Mouse (Mus musculus): Measurements from ENCODE around the gene Med24. TPM values are rescaled to one million over a fixed set of nuclear protein-coding genes. Genes with fewer than 3 reads are reported as not detected.

The Med24 gene
- polyA plus RNA-seq, 1 experiment from 2014 or later, result 62.3 TPM

- 85% methylated on average over 22 of the region's 22 CpGs for WGBS
- Histone ChIP-seq H3K4me1 (replicated peaks) (peaks cover 7% of the 10 kb centered on the region; the same call in 1 of the 2 replicates), H3K36me3 (peaks cover 87% of the 10 kb centered on the region), H3K27me3 (no peaks in the 10 kb centered on the region), H3K9ac (no peak overlapping the region), H3K4me2 (no peak overlapping the region), H3K9me3 (no peaks in the 10 kb centered on the region), H3K27ac (replicated peaks) (peak overlapping the region; percentile 33; the same call in 1 of the 2 replicates), H3K4me3 (no peak overlapping the region)
- ATAC-seq (ENCODE audit: low read depth), result no peak
Observed at GRCm38 (mm10) chr11:98707401-98708281, 21.6 kb downstream of the Med24 start.

GRCm38 (mm10) chr11:98705021-98705420, 24.2 kb downstream of the Med24 start:
- Histone ChIP-seq H3K4me1 (replicated peaks) (peaks cover 7% of the 10 kb centered on the region; the same call in 1 of the 2 replicates), H3K4me3 (no peak overlapping the region), H3K27ac (replicated peaks) (no peak overlapping the region), H3K9ac (no peak overlapping the region), H3K9me3 (no peaks in the 10 kb centered on the region), H3K4me2 (no peak overlapping the region), H3K36me3 (peaks cover 64% of the 10 kb centered on the region), H3K27me3 (peaks cover 12% of the 10 kb centered on the region; the same call in 1 of the 2 replicates)
- ATAC-seq (ENCODE audit: low read depth), result no peak
- WGBS, result 88% methylated on average over 10 of the region's 10 CpGs

DNA sequence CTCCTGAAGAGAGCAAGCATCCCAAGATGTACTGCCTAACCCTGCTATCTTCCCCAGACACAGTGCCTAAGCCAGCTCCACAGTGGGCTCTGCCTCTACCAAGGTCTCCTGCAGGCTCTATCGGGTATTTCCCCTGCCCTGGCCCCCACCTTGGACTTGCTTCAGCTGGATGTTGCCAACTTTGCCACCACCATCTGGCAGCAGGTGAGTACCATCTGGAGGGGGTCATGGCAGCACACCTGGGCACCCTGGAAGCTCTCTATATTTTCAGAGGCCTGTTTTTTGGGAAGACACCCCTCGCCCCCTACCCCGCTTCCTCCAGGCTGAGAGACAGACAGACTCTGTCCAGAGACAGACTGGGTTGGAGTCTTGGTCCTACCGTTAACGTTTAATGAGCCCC, 26.9 kb downstream of the Med24 start:
- Histone ChIP-seq H3K4me3 (no peak overlapping the region), H3K27me3 (peaks cover 12% of the 10 kb centered on the region; the same call in 1 of the 2 replicates), H3K4me1 (replicated peaks) (no peaks in the 10 kb centered on the region; the same call in 1 of the 2 replicates), H3K9me3 (no peaks in the 10 kb centered on the region), H3K36me3 (peaks cover 38% of the 10 kb centered on the region), H3K4me2 (no peak overlapping the region), H3K27ac (replicated peaks) (no peak overlapping the region), H3K9ac (no peak overlapping the region)
- no peak for ATAC-seq (ENCODE audit: low read depth)
- WGBS, result 78% methylated on average over 5 of the region's 5 CpGs

DNA sequence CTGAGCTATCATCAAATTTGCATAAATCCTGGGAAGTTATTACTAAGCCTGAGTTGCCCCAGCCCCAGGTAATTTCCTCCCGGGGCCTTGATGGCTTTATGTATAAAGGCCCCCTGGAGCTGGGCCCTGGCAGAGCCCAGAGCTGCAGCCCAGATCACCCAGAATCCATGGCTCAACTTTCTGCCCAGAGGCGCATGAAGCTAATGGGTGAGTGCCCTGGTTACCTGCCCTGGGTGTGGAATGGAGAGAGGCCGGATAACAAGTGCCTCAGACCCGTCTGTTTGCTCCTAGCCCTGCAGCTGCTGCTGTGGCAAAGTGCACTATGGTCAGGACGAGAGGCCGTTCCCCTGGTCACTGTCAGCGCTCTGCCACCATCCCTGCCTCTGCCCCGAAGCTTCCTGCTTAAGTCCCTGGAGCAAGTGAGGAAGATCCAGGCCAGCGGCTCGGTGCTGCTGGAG, 28.0 kb downstream of the Med24 start, which contains the start of gene Csf3:
TSS of gene Csf3 (plus strand) at position 51 of the 458 bp plus-strand sequence.
- ATAC-seq (ENCODE audit: low read depth), result no peak
- H3K4me2 ChIP-seq, result no peak within 1 kb of the TSS
- H3K36me3 ChIP-seq, result peaks cover 38% of the 10 kb centered on the region
- no peaks in the 10 kb centered on the region for H3K4me1 ChIP-seq (replicated peaks)
- H3K27ac ChIP-seq (replicated peaks), result no peak within 1 kb of the TSS
- H3K27me3 ChIP-seq, result peaks cover 12% of the 10 kb centered on the region; the same call in 1 of the 2 replicates
- H3K4me3 ChIP-seq, result no peak within 1 kb of the TSS
- WGBS, result 27% methylated on average over 10 of the region's 10 CpGs
- peak within 1 kb of the TSS; percentile 26; the same call in 1 of the 2 replicates for H3K9ac ChIP-seq
- no peaks in the 10 kb centered on the region for H3K9me3 ChIP-seq

GRCm38 (mm10) chr11:98699911-98700310, 29.3 kb downstream of the Med24 start:
- Histone ChIP-seq H3K4me1 (replicated peaks) (no peaks in the 10 kb centered on the region), H3K9ac (no peak overlapping the region), H3K4me3 (no peak overlapping the region), H3K9me3 (no peaks in the 10 kb centered on the region), H3K36me3 (peaks cover 38% of the 10 kb centered on the region), H3K4me2 (no peak overlapping the region), H3K27ac (replicated peaks) (no peak overlapping the region), H3K27me3 (peaks cover 12% of the 10 kb centered on the region; the same call in 1 of the 2 replicates)
- WGBS, result 47% methylated on average over 4 of the region's 4 CpGs
- ATAC-seq (ENCODE audit: low read depth), result no peak

DNA sequence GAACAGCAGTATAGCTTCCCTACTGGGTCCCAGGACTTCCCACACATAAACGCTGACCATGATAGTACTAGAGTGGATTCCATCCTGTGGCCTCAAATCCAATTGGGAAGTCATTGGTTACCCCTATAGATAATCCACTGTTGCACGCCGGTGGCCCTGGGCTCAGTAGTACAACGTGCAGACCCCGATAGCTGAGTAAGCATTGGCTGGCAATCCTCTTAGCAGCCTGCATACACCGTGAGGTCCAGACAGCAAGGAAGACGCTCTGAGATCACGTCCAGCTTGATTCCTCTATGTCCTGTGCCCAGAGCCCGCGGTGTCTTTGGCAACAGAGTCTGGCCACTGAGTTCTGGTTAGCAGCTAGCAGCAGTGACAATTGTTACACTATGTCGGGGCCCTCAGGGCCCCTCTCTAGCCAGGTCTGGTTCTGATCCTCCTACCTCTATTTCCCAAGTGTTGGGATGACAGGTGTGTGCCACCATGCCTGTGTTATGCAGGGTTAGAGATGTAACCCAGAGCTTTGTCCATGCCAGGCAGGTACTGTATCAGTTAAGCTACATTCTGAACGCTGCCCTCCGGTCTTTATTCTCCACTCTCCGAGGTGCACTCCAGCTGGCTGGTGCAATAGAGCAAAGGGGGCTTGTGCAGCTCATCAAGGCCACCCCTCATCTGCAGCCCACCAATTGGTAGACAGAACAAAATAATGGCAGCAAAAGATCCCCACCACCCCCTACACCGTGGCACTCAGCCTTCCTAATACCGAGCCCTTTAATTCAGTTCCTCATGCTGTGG, 30.2 kb downstream of the Med24 start:
- H3K9me3 ChIP-seq, result no peaks in the 10 kb centered on the region
- no peak for ATAC-seq (ENCODE audit: low read depth)
- H3K4me1 ChIP-seq (replicated peaks), result no peaks in the 10 kb centered on the region
- no peak overlapping the region for H3K27ac ChIP-seq (replicated peaks)
- 86% methylated on average over 16 of the region's 16 CpGs for WGBS
- peaks cover 12% of the 10 kb centered on the region; the same call in 1 of the 2 replicates for H3K27me3 ChIP-seq
- H3K36me3 ChIP-seq, result peaks cover 38% of the 10 kb centered on the region
- no peak overlapping the region for H3K9ac ChIP-seq
- H3K4me3 ChIP-seq, result no peak overlapping the region
- no peak overlapping the region for H3K4me2 ChIP-seq

- ATAC-seq (ENCODE audit: low read depth), result no peak
- WGBS, result 91% methylated on average over 12 of the region's 12 CpGs
- peaks cover 52% of the 10 kb centered on the region for H3K36me3 ChIP-seq
- H3K27me3 ChIP-seq, result peaks cover 12% of the 10 kb centered on the region; the same call in 1 of the 2 replicates
- no peak overlapping the region for H3K27ac ChIP-seq (replicated peaks)
- H3K4me3 ChIP-seq, result no peak overlapping the region
- H3K4me1 ChIP-seq (replicated peaks), result no peaks in the 10 kb centered on the region
- H3K9me3 ChIP-seq, result no peaks in the 10 kb centered on the region
- H3K4me2 ChIP-seq, result no peak overlapping the region
- H3K9ac ChIP-seq, result no peak overlapping the region
Observed at GRCm38 (mm10) chr11:98697225-98697624, 32.0 kb downstream of the Med24 start.

DNA sequence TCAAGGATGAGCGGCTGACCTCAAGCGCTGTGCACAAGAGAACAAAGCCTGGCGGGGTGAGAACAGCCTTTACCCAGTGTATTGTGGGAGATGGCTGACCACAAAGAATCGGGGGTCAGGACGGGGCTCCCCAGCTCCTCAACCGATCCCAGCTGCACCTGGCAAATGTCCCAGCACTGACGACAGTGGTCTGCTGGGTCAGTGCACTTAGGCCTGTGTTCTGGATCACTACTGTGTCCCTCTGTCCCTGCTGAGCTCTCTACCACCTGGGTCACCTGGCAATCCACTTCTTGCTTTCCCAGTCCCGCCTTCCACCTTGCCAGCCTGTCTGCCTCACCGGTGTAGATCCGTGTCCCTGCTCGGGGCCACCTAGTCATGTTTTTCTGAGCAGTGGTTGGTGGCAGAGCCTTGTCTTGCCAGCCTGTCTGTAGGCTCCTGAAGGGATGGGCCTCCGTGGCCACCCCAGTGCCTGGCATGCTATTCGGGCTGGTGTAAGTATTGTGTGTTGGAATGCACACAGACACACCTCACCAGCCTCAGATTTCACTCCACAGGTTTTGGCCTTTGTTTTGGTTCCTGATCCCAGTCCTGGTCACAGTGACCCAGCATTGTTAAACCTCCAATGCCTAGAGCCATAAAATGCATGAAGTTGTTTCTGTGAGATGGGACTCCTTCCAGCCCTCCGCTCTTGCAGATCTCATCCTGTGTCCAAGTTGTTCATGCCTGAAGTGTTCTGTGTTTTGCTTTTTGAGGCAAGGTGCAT, 32.6 kb downstream of the Med24 start:
- H3K9me3 ChIP-seq, result no peaks in the 10 kb centered on the region
- no peak overlapping the region for H3K4me2 ChIP-seq
- H3K36me3 ChIP-seq, result peaks cover 58% of the 10 kb centered on the region
- H3K27me3 ChIP-seq, result peaks cover 11% of the 10 kb centered on the region; the same call in 1 of the 2 replicates
- 81% methylated on average over 14 of the region's 14 CpGs for WGBS
- no peaks in the 10 kb centered on the region for H3K4me1 ChIP-seq (replicated peaks)
- H3K9ac ChIP-seq, result no peak overlapping the region
- no peak overlapping the region for H3K27ac ChIP-seq (replicated peaks)
- no peak for ATAC-seq (ENCODE audit: low read depth)
- no peak overlapping the region for H3K4me3 ChIP-seq

- ATAC-seq (ENCODE audit: low read depth), result no peak
- Histone ChIP-seq H3K27me3 (0 out of 2 replicates have a peak, but pooled peaks cover under 1% of the 10 kb centered on the region), H3K36me3 (peaks cover 70% of the 10 kb centered on the region), H3K4me2 (no peak overlapping the region), H3K27ac (replicated peaks) (no peak overlapping the region), H3K4me1 (replicated peaks) (no peaks in the 10 kb centered on the region), H3K9ac (no peak overlapping the region), H3K4me3 (no peak overlapping the region), H3K9me3 (no peaks in the 10 kb centered on the region)
- WGBS, result 83% methylated on average over 14 of the region's 14 CpGs
Observed at GRCm38 (mm10) chr11:98695408-98695807, 33.8 kb downstream of the Med24 start.

DNA sequence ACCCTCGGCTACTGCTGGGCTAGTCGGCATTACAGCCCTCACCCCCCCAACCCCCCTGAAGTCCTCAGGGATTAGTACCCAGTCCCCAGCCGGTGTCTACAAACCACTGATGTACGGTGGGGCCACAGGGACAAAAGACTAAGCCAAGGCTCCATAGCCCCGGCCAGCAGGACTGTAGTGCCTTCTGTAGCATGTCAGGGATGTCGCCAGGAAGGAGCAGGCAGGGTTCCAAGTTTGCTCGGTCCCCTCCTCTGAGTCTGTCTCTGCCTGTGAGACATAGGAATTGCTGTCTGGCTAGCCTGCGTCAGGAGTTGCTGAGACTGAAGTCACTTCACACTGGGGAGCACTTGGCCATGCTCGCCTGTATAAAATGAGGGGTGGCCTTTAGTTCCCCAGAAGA, 34.9 kb downstream of the Med24 start:
- Histone ChIP-seq H3K4me2 (no peak overlapping the region), H3K4me3 (no peak overlapping the region), H3K27me3 (no peaks in the 10 kb centered on the region), H3K27ac (replicated peaks) (no peak overlapping the region), H3K36me3 (peaks cover 81% of the 10 kb centered on the region), H3K4me1 (replicated peaks) (no peaks in the 10 kb centered on the region), H3K9me3 (no peaks in the 10 kb centered on the region), H3K9ac (no peak overlapping the region)
- no peak for ATAC-seq (ENCODE audit: low read depth)
- 91% methylated on average over 9 of the region's 9 CpGs for WGBS

DNA sequence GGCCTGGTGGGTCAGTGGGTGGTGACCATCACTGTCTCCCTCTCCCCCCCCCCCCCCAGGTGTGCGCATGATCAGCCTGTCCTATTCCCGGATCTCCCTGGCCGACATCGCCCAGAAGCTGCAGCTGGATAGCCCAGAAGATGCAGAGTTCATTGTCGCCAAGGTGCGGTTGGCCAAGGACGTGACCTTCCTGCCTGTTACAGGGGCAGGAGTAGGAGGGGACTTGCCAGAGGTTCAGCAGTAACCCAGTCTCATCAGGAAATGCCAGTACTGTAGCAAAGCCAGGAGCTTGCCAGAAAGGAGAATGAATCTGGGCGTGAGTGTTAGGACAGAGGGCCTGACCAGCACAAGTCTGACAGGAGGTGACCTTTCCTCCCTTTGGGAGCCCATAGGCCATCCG, 35.5 kb downstream of the Med24 start:
- Histone ChIP-seq H3K9ac (no peak overlapping the region), H3K36me3 (peaks cover 84% of the 10 kb centered on the region)
- WGBS, result 95% methylated on average over 9 of the region's 9 CpGs

More for the DNA sequence above, 35.5 kb downstream of the Med24 start:
- no peak overlapping the region for H3K4me2 ChIP-seq
- H3K4me1 ChIP-seq (replicated peaks), result no peaks in the 10 kb centered on the region
- H3K9me3 ChIP-seq, result no peaks in the 10 kb centered on the region
- ATAC-seq (ENCODE audit: low read depth), result no peak
- H3K4me3 ChIP-seq, result no peak overlapping the region
- no peaks in the 10 kb centered on the region for H3K27me3 ChIP-seq
- no peak overlapping the region for H3K27ac ChIP-seq (replicated peaks)

Measured in neural tube, embryonic 13.5 days (tissue).